Mouse (Mus musculus) midbrain, embryonic 13.5 days (tissue): ENCODE results near the gene Fbl. TPM values are rescaled to one million over a fixed set of nuclear protein-coding genes. Genes with fewer than 3 reads are reported as not detected.
"Not testable (repeated sequence)": the region's sequence is repeated elsewhere in the genome, so short reads cannot be mapped to it uniquely, and the experiment has no call there.

Experiments used
- ATAC-seq: fragments of 200-750 bp; cut with Nextera tagmentation; 2 replicates; pipeline ENCODE4 v1.8.0; 2017; ENCODE audit warnings: mild to moderate bottlenecking, moderate TSS enrichment, moderate library complexity
- H3K27ac ChIP-seq: fragments of 300-500 bp; sonication (generic); 2 replicates; pipeline ENCODE4 v1.5.1; 2015; ENCODE audit warnings: inconsistent platforms, mild to moderate bottlenecking, moderate library complexity
- H3K27me3 ChIP-seq: fragments of 300-500 bp; sonication (generic); 2 replicates; pipeline ENCODE4 v1.6.1; 2015; ENCODE audit warnings: mild to moderate bottlenecking, inconsistent platforms
- H3K36me3 ChIP-seq: fragments of 300-500 bp; sonication (generic); 2 replicates; pipeline ENCODE4 v1.6.1; 2015; ENCODE audit warnings: mild to moderate bottlenecking, inconsistent platforms
- H3K4me1 ChIP-seq: fragments of 300-500 bp; sonication (generic); replicated peaks from 2 replicates; pipeline ENCODE4 v1.6.1; 2015; ENCODE audit warnings: inconsistent platforms
- H3K4me2 ChIP-seq: fragments of 300-500 bp; sonication (generic); replicated peaks from 2 replicates; pipeline ENCODE4 v1.6.1; 2015; ENCODE audit warnings: moderate library complexity, mild to moderate bottlenecking, inconsistent platforms
- H3K4me3 ChIP-seq: fragments of 300-500 bp; sonication (generic); replicated peaks from 2 replicates; pipeline ENCODE4 v1.5.1; 2015; ENCODE audit warnings: mild to moderate bottlenecking, inconsistent platforms
- H3K9ac ChIP-seq: fragments of 300-500 bp; sonication (generic); replicated peaks from 2 replicates; pipeline ENCODE4 v1.6.1; 2015; ENCODE audit warnings: mild to moderate bottlenecking, inconsistent platforms
- H3K9me3 ChIP-seq: fragments of 300-500 bp; sonication (generic); 2 replicates; pipeline ENCODE4 v1.6.1; 2016; ENCODE audit warnings: mild to moderate bottlenecking, inconsistent platforms
- WGBS: fragments of 180-500 bp; shearing (Covaris S2); methylation state at CpG from one replicate; pipeline ENCODE4 v1.1.7; 2015; 5-methylcytosine and 5-hydroxymethylcytosine counted together
- polyA plus RNA-seq: library from polyadenylated mRNA; unstranded; fragments of >200 nt; fragmentation: Nextera tagmentation; extraction: Ambion mirVana; gene quantifications from 2 replicates; pipeline ENCODE4 v1.2.1, GENCODE M21; 2015

Fbl gene
- polyA plus RNA-seq, 1 experiment from 2014 or later, result 98.1 TPM

DNA sequence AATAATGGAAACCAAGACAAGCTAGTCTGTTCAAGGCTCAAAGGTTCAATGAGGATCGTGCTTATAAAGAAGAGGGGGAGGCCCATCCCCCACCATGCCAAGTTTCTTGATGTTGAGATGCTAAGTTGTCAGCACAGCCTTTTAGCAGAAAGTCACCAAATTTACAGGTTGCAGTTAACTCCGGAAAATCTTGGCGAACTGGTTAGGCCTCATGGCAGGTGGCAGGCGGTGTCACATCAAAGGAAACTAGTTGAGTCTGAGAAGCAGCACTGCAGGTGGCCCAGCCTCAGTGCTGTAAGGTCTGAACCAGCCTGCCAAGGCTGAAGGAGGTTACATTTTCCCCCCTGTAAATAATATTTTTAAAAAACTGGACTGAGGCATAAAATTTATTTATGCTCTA lies 57.3 kb downstream of the Fbl start:
- ATAC-seq, H3K9ac ChIP-seq, H3K36me3 ChIP-seq, H3K4me1 ChIP-seq, H3K27me3 ChIP-seq, H3K4me2 ChIP-seq, H3K27ac ChIP-seq, H3K4me3 ChIP-seq, H3K9me3 ChIP-seq: not testable (repeated sequence)
- 72% methylated on average over 4 of the region's 4 CpGs for WGBS

DNA sequence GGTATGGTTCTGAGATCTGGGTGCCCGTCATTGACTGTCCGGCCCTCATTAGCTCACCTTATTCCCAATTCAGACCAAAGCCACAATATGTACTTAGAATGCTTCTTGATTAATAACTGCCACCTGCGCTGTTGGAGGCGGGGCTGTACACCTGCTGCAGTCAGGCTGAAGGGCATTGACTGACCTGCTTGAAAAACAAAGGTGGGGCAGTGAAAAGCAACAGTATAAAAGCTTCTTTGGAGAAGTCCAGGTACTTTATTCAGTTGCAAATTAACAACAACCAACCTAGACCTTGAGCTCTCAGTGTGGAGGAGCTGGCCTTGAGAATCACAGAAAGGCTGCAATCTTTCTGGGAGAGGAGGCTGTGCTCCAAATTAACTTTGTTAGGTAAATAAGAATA lies 57.9 kb downstream of the Fbl start:
- not testable (repeated sequence) for H3K36me3 ChIP-seq, H3K4me2 ChIP-seq, H3K9me3 ChIP-seq, ATAC-seq, H3K9ac ChIP-seq, H3K27ac ChIP-seq, H3K4me3 ChIP-seq, H3K27me3 ChIP-seq, H3K4me1 ChIP-seq
- WGBS, result 94% methylated on average over 4 of the region's 4 CpGs

Other genes starting within 250 kb of the Fbl start
- 15.9 and 16.9 TPM in 2 replicates for gene Zfp974, start 240.2 kb upstream of the Fbl start, polyA plus RNA-seq
- 34.2 and 35.1 TPM in 2 replicates for gene Zfp780b, start 190.5 kb upstream of the Fbl start, polyA plus RNA-seq
- gene Zfp850, start 155.6 kb upstream of the Fbl start, polyA plus RNA-seq, result 6.2 and 6.3 TPM in 2 replicates
- gene Psmc4, start 119.6 kb upstream of the Fbl start, polyA plus RNA-seq, result 335 and 342 TPM in 2 replicates
- gene Fcgbp, start 98.5 kb upstream of the Fbl start, polyA plus RNA-seq, result 0.24 TPM in 1 of 2 replicates, not detected in the other
- gene 9530053A07Rik, start 40.2 kb upstream of the Fbl start, polyA plus RNA-seq, result 0.05 TPM in 2 replicates
- gene Dyrk1b, start 9.8 kb downstream of the Fbl start, polyA plus RNA-seq, result 18.5 and 20.8 TPM in 2 replicates
- gene Eid2, start 98.2 kb downstream of the Fbl start, polyA plus RNA-seq, result 3.8 and 4.3 TPM in 2 replicates
- gene Eid2b, start 108.0 kb downstream of the Fbl start, polyA plus RNA-seq, result 36.7 and 41.4 TPM in 2 replicates
- 0.44 and 1.00 TPM in 2 replicates for gene Selenov, start 121.5 kb downstream of the Fbl start, polyA plus RNA-seq
- 29.3 and 41.5 TPM in 2 replicates for gene Dll3, start 132.5 kb downstream of the Fbl start, polyA plus RNA-seq
- 153 TPM in 2 replicates for gene Timm50, start 142.4 kb downstream of the Fbl start, polyA plus RNA-seq
- 98.8 and 99.2 TPM in 2 replicates for gene Supt5, start 169.0 kb downstream of the Fbl start, polyA plus RNA-seq
- 531 and 537 TPM in 2 replicates for gene Rps16, start 180.9 kb downstream of the Fbl start, polyA plus RNA-seq
- gene Plekhg2, start 202.9 kb downstream of the Fbl start, polyA plus RNA-seq, result 34.5 and 37.6 TPM in 2 replicates
- gene Zfp36, start 210.5 kb downstream of the Fbl start, polyA plus RNA-seq, result 3.1 and 4.2 TPM in 2 replicates
- 43.4 and 49.5 TPM in 2 replicates for gene Med29, start 223.0 kb downstream of the Fbl start, polyA plus RNA-seq
- gene Paf1, start 223.2 kb downstream of the Fbl start, polyA plus RNA-seq, result 97.9 and 99.2 TPM in 2 replicates